Mouse (Mus musculus) layer of hippocampus, postnatal 36 days (tissue): Measurements from ENCODE around the gene Nufip1. TPM values are rescaled to one million over a fixed set of nuclear protein-coding genes. Genes with fewer than 3 reads are reported as not detected.
"Not testable (repeated sequence)": the region's sequence is repeated elsewhere in the genome, so short reads cannot be mapped to it uniquely, and the experiment has no call there.

Experiments
- DNase-seq, 2 experiments: peaks; one replicate each; pipeline ENCODE4 v3.0.0; 2022
- total RNA-seq, 2 experiments: library from RNA; stranded (reverse); gene quantifications; 2 replicates each; pipeline ENCODE4 v1.2.3; 2021

Gene Nufip1
- total RNA-seq, 2 experiments from 2014 or later, result 8.1 to 9.1 TPM

GRCm38 (mm10) chr14:76145248-76145647, 34.6 kb downstream of the Nufip1 start:
- DNase-seq, result no peak

GRCm38 (mm10) chr14:76145868-76146267, 35.2 kb downstream of the Nufip1 start:
- DNase-seq, result no peak

GRCm38 (mm10) chr14:76147061-76147460, 36.4 kb downstream of the Nufip1 start:
- DNase-seq, result no peak

- DNase-seq, result no peak
Observed at GRCm38 (mm10) chr14:76148294-76148693, 37.6 kb downstream of the Nufip1 start.

GRCm38 (mm10) chr14:76149531-76150179, 39.0 kb downstream of the Nufip1 start:
- DNase-seq, result no peak

GRCm38 (mm10) chr14:76150499-76150898, 39.8 kb downstream of the Nufip1 start:
- no peak for DNase-seq

- DNase-seq, result no peak
Observed at GRCm38 (mm10) chr14:76151011-76151410, 40.3 kb downstream of the Nufip1 start.

- no peak for DNase-seq
Observed at GRCm38 (mm10) chr14:76151820-76152161, 41.1 kb downstream of the Nufip1 start.

- DNase-seq, result peak; percentile 97 to 99
Observed at GRCm38 (mm10) chr14:76152162-76153002, 41.7 kb downstream of the Nufip1 start.

GRCm38 (mm10) chr14:76153003-76153675, 42.4 kb downstream of the Nufip1 start:
- DNase-seq, result no peak

GRCm38 (mm10) chr14:76153828-76154227, 43.1 kb downstream of the Nufip1 start:
- no peak for DNase-seq

GRCm38 (mm10) chr14:76158192-76158785, 47.6 kb downstream of the Nufip1 start:
- DNase-seq, result no peak

GRCm38 (mm10) chr14:76160580-76160979, 49.9 kb downstream of the Nufip1 start:
- not testable (repeated sequence) for DNase-seq

- no peak for DNase-seq
Observed at GRCm38 (mm10) chr14:76164236-76164635, 53.5 kb downstream of the Nufip1 start.

GRCm38 (mm10) chr14:76164904-76165755, 54.4 kb downstream of the Nufip1 start:
- peak; percentile 28 to 39 for DNase-seq

- peak in 1 of 2 experiments; percentile 20 for DNase-seq
Observed at GRCm38 (mm10) chr14:76169876-76170466, 59.3 kb downstream of the Nufip1 start.

- DNase-seq, result no peak
Observed at GRCm38 (mm10) chr14:76171285-76171684, 60.6 kb downstream of the Nufip1 start.

GRCm38 (mm10) chr14:76174328-76174727, 63.6 kb downstream of the Nufip1 start:
- DNase-seq, result no peak

GRCm38 (mm10) chr14:76175808-76176207, 65.1 kb downstream of the Nufip1 start:
- no peak for DNase-seq

GRCm38 (mm10) chr14:76177230-76177629, 66.5 kb downstream of the Nufip1 start:
- DNase-seq, result no peak

GRCm38 (mm10) chr14:76178447-76178846, 67.8 kb downstream of the Nufip1 start:
- DNase-seq, result no peak
